8 mouse cellular contexts compared by ENCODE assay signal in genomic region chr17:6172926-6173690, GRCm38 (mm10).
A peak's percentile ranks its signal among the peaks of the same experiment; 100 is the strongest.
DNase-seq lines count a peak whose midpoint lies in the region; ATAC-seq lines count a peak whose summit lies in the region.

No protein-coding gene starts in this region.

- H3K4me3 ChIP-seq in forebrain, embryonic 14.5 days (ENCODE audit: low read depth, low read length), result no peak overlapping the region
- H3K4me3 ChIP-seq in forebrain, embryonic 12.5 days (replicated peaks), result no peak overlapping the region
- H3K4me3 ChIP-seq in brown adipose tissue, adult 24 weeks (ENCODE audit: insufficient read depth, low read depth, low read length), result no peak overlapping the region
- H3K4me3 ChIP-seq in heart, embryonic 16.5 days (ENCODE audit: low read length), result no peak overlapping the region

- H3K4me1 ChIP-seq in forebrain, embryonic 14.5 days (ENCODE audit: control insufficient read depth, insufficient read depth, low read length), result no peaks in the 10 kb centered on the region
- H3K4me1 ChIP-seq in forebrain, embryonic 12.5 days, result peaks cover 8% of the 10 kb centered on the region; the same call in 1 of the 2 replicates
- peaks cover 17% of the 10 kb centered on the region for H3K4me1 ChIP-seq in brown adipose tissue, adult 24 weeks (ENCODE audit: control insufficient read depth, insufficient read depth, insufficient read length, low read length)
- H3K4me1 ChIP-seq in heart, embryonic 16.5 days (ENCODE audit: control insufficient read depth, insufficient read depth, low read length), result peaks cover 25% of the 10 kb centered on the region

- no peak for ATAC-seq in forebrain, embryonic 14.5 days
- no peak for ATAC-seq in forebrain, embryonic 12.5 days (ENCODE audit: low FRiP score)
- peak; percentile 96 for ATAC-seq in heart, embryonic 16.5 days (replicated peaks; ENCODE audit: extremely low read depth, insufficient read depth, low FRiP score)

- peak overlapping the region; percentile 39; the same call in 1 of the 2 replicates for H3K27ac ChIP-seq in forebrain, embryonic 14.5 days (ENCODE audit: low read depth, low read length)
- H3K27ac ChIP-seq in forebrain, embryonic 12.5 days, result no peak overlapping the region
- peak overlapping the region; percentile 68; the same call in 1 of the 2 replicates for H3K27ac ChIP-seq in brown adipose tissue, adult 24 weeks (replicated peaks; ENCODE audit: low read depth, low read length)
- peak overlapping the region; percentile 82 for H3K27ac ChIP-seq in heart, embryonic 16.5 days (ENCODE audit: low read length)

- 67% methylated on average over 5 of the region's 5 CpGs for WGBS in forebrain, embryonic 14.5 days
- WGBS in forebrain, embryonic 12.5 days, result 76% methylated on average over 5 of the region's 5 CpGs
- 42% methylated on average over 5 of the region's 5 CpGs for WGBS in heart, embryonic 16.5 days

- H3K9ac ChIP-seq in forebrain, embryonic 14.5 days (ENCODE audit: low read length), result no peak overlapping the region
- H3K9ac ChIP-seq in forebrain, embryonic 12.5 days, result no peak overlapping the region
- no peak overlapping the region for H3K9ac ChIP-seq in heart, embryonic 16.5 days (ENCODE audit: low read length)

- H3K27me3 ChIP-seq in forebrain, embryonic 14.5 days (replicated peaks; ENCODE audit: control insufficient read depth, insufficient read depth, low read length), result no peaks in the 10 kb centered on the region
- H3K27me3 ChIP-seq in forebrain, embryonic 12.5 days, result no peaks in the 10 kb centered on the region
- no peaks in the 10 kb centered on the region for H3K27me3 ChIP-seq in heart, embryonic 16.5 days (ENCODE audit: control insufficient read depth, insufficient read depth, low read length)

- no peaks in the 10 kb centered on the region for H3K9me3 ChIP-seq in forebrain, embryonic 14.5 days (replicated peaks; ENCODE audit: control insufficient read depth, low read length)
- peaks cover 3% of the 10 kb centered on the region; the same call in 1 of the 2 replicates for H3K9me3 ChIP-seq in forebrain, embryonic 12.5 days
- H3K9me3 ChIP-seq in heart, embryonic 16.5 days (replicated peaks; ENCODE audit: control insufficient read depth, low read length), result 0 out of 2 replicates have a peak, but pooled peaks cover 2% of the 10 kb centered on the region

- peaks cover 16% of the 10 kb centered on the region for H3K36me3 ChIP-seq in forebrain, embryonic 14.5 days (ENCODE audit: control insufficient read depth, insufficient read depth, low read length)
- H3K36me3 ChIP-seq in forebrain, embryonic 12.5 days (replicated peaks), result peaks cover 17% of the 10 kb centered on the region
- H3K36me3 ChIP-seq in heart, embryonic 16.5 days (ENCODE audit: control insufficient read depth, insufficient read depth), result 0 out of 2 replicates have a peak, but pooled peaks cover 4% of the 10 kb centered on the region

- H3K4me2 ChIP-seq in forebrain, embryonic 14.5 days (ENCODE audit: low read length), result no peak overlapping the region
- no peak overlapping the region for H3K4me2 ChIP-seq in forebrain, embryonic 12.5 days
- H3K4me2 ChIP-seq in heart, embryonic 16.5 days (ENCODE audit: low read depth, low read length), result peak overlapping the region; percentile 47

- DNase-seq in forebrain, embryonic 14.5 days (ENCODE audit: low spot score), result peak; percentile 13
- DNase-seq in A20 (ENCODE audit: low read depth, low spot score), result peak; percentile 75
- DNase-seq in kidney, postnatal 25 days, result peak; percentile 46 to 67
- peak; percentile 65 for DNase-seq in lung, postnatal 14 days
- DNase-seq in urinary bladder, postnatal 25 days (ENCODE audit: low spot score), result peak; percentile 19

Comparison
In these comparisons a context has a peak if more than half of its experiments do, and no peak if none do; other contexts are left out.
1. DNase-seq: peak in every context shown above with its lines; median percentile 75 in A20; 65 in lung, postnatal 14 days; 56 in kidney, postnatal 25 days; 19 in urinary bladder, postnatal 25 days; 13 in forebrain, embryonic 14.5 days.